Mouse (Mus musculus) lung, embryonic 15.5 days (tissue): ENCODE data around the gene Mlst8. TPM values are rescaled to one million over a fixed set of nuclear protein-coding genes. Genes with fewer than 3 reads are reported as not detected.

Source experiments
- ATAC-seq: fragments of 200-750 bp; cut with Nextera tagmentation; 2 replicates; pipeline ENCODE4 v1.8.0; 2017; ENCODE audit warnings: moderate number of reproducible peaks, borderline replicate concordance; ENCODE audit not compliant: low FRiP score, low TSS enrichment; ENCODE audit errors: extremely low read depth
- H3K27ac ChIP-seq: fragments of 300-500 bp; sonication (generic); 2 replicates; pipeline ENCODE4 v1.5.1; 2015; ENCODE audit warnings: moderate library complexity, mild to moderate bottlenecking, inconsistent platforms
- H3K27me3 ChIP-seq: fragments of 300-500 bp; sonication (generic); 2 replicates; pipeline ENCODE4 v1.6.1; 2015; ENCODE audit warnings: inconsistent platforms
- H3K36me3 ChIP-seq: fragments of 300-500 bp; sonication (generic); 2 replicates; pipeline ENCODE4 v1.6.1; 2015; ENCODE audit warnings: inconsistent platforms
- H3K4me1 ChIP-seq: fragments of 300-500 bp; sonication (generic); 2 replicates; pipeline ENCODE4 v1.6.1; 2015; ENCODE audit warnings: inconsistent platforms
- H3K4me2 ChIP-seq: fragments of 300-500 bp; sonication (generic); 2 replicates; pipeline ENCODE4 v1.6.1; 2015; ENCODE audit warnings: inconsistent platforms, mild to moderate bottlenecking, moderate library complexity
- H3K4me3 ChIP-seq: fragments of 300-500 bp; sonication (generic); 2 replicates; pipeline ENCODE4 v1.5.1; 2015; ENCODE audit warnings: mild to moderate bottlenecking, inconsistent platforms
- H3K9ac ChIP-seq: fragments of 300-500 bp; sonication (generic); 2 replicates; pipeline ENCODE4 v1.6.1; 2015; ENCODE audit warnings: inconsistent platforms
- H3K9me3 ChIP-seq: fragments of 300-500 bp; sonication (generic); 2 replicates; pipeline ENCODE4 v1.6.1; 2016; ENCODE audit warnings: inconsistent platforms
- WGBS: fragments of 180-500 bp; shearing (Covaris S2); methylation state at CpG from one replicate; pipeline ENCODE4 v1.1.7; 2015; 5-methylcytosine and 5-hydroxymethylcytosine counted together
- polyA plus RNA-seq: library from polyadenylated mRNA; unstranded; fragments of >200 nt; fragmentation: Nextera tagmentation; extraction: Ambion mirVana; gene quantifications from 2 replicates; pipeline ENCODE4 v1.2.1, GENCODE M21; 2015

Mlst8 gene
- 31.6 and 34.5 TPM in 2 replicates for polyA plus RNA-seq

- peak within 1 kb of the TSS; percentile 69 for H3K4me2 ChIP-seq
- H3K9me3 ChIP-seq = no peaks in the 10 kb centered on the region
- under 1% methylated on average over 48 of the region's 48 CpGs for WGBS
- peak within 1 kb of the TSS; percentile 96 for H3K9ac ChIP-seq
- H3K27ac ChIP-seq = peak within 1 kb of the TSS; percentile 98
- peaks cover 36% of the 10 kb centered on the region for H3K36me3 ChIP-seq
- H3K27me3 ChIP-seq = no peaks in the 10 kb centered on the region
- H3K4me3 ChIP-seq = peak within 1 kb of the TSS; percentile 93
- H3K4me1 ChIP-seq = peaks cover 17% of the 10 kb centered on the region
- ATAC-seq = peak; percentile 92
Measured at GRCm38 (mm10) chr17:24478663-24479380, at the start of gene Mlst8. Gene Mlst8, minus strand, starts transcription at chr17:24479078.

GRCm38 (mm10) chr17:24528560-24528918 is 49.7 kb upstream of the Mlst8 start:
- Histone ChIP-seq H3K4me1 (peaks cover 57% of the 10 kb centered on the region), H3K4me2 (peak overlapping the region; percentile 63), H3K9ac (peak overlapping the region; percentile 79), H3K27me3 (no peaks in the 10 kb centered on the region), H3K4me3 (peak overlapping the region; percentile 87), H3K36me3 (peaks cover 6% of the 10 kb centered on the region; the same call in 1 of the 2 replicates), H3K9me3 (no peaks in the 10 kb centered on the region), H3K27ac (peak overlapping the region; percentile 72)
- WGBS = 0% methylated on average over 8 of the region's 8 CpGs
- ATAC-seq = no peak

- ATAC-seq = peak; percentile 97
- Histone ChIP-seq H3K9me3 (no peaks in the 10 kb centered on the region), H3K9ac (peak within 1 kb of the TSS; percentile 84), H3K4me3 (peak within 1 kb of the TSS; percentile 87), H3K36me3 (peaks cover 6% of the 10 kb centered on the region; the same call in 1 of the 2 replicates), H3K4me1 (peaks cover 51% of the 10 kb centered on the region), H3K27ac (peak within 1 kb of the TSS; percentile 79), H3K4me2 (peak within 1 kb of the TSS; percentile 64), H3K27me3 (no peaks in the 10 kb centered on the region)
- WGBS = under 1% methylated on average over 40 of the region's 40 CpGs
Measured at GRCm38 (mm10) chr17:24527723-24528559, 49.1 kb upstream of the Mlst8 start, which contains the start of gene Traf7. Gene Traf7, minus strand, starts transcription at chr17:24527938.

- peak; percentile 1; the same call in 1 of the 2 replicates for ATAC-seq
- H3K9ac ChIP-seq = peak overlapping the region; percentile 84
- peak overlapping the region; percentile 64 for H3K4me2 ChIP-seq
- WGBS = 0% methylated on average over 19 of the region's 19 CpGs
- peak overlapping the region; percentile 79 for H3K27ac ChIP-seq
- H3K4me3 ChIP-seq = peak overlapping the region; percentile 87
- H3K36me3 ChIP-seq = peaks cover 6% of the 10 kb centered on the region; the same call in 1 of the 2 replicates
- H3K9me3 ChIP-seq = no peaks in the 10 kb centered on the region
- H3K27me3 ChIP-seq = no peaks in the 10 kb centered on the region
- H3K4me1 ChIP-seq = peaks cover 46% of the 10 kb centered on the region
Measured at GRCm38 (mm10) chr17:24527315-24527714, 48.4 kb upstream of the Mlst8 start.

GRCm38 (mm10) chr17:24524734-24525133 is 45.9 kb upstream of the Mlst8 start:
- H3K4me2 ChIP-seq = no peak overlapping the region
- no peaks in the 10 kb centered on the region for H3K27me3 ChIP-seq
- H3K36me3 ChIP-seq = 0 out of 2 replicates have a peak, but pooled peaks cover 4% of the 10 kb centered on the region
- H3K9ac ChIP-seq = 0 out of 2 replicates have a peak overlapping the region, but pooled peaks have one; percentile 14
- WGBS = 54% methylated on average over 2 of the region's 2 CpGs
- peaks cover 33% of the 10 kb centered on the region for H3K4me1 ChIP-seq
- no peak overlapping the region for H3K4me3 ChIP-seq
- no peak for ATAC-seq
- no peak overlapping the region for H3K27ac ChIP-seq
- no peaks in the 10 kb centered on the region for H3K9me3 ChIP-seq

GRCm38 (mm10) chr17:24520450-24520849 is 41.6 kb upstream of the Mlst8 start:
- Histone ChIP-seq H3K27me3 (no peaks in the 10 kb centered on the region), H3K9ac (no peak overlapping the region), H3K4me2 (no peak overlapping the region), H3K9me3 (no peaks in the 10 kb centered on the region), H3K4me1 (peaks cover 7% of the 10 kb centered on the region), H3K27ac (no peak overlapping the region), H3K36me3 (peaks cover 24% of the 10 kb centered on the region), H3K4me3 (no peak overlapping the region)
- no peak for ATAC-seq
- WGBS = 73% methylated on average over 4 of the region's 4 CpGs

- Histone ChIP-seq H3K9ac (peak overlapping the region; percentile 20), H3K27me3 (no peaks in the 10 kb centered on the region), H3K4me1 (no peaks in the 10 kb centered on the region), H3K27ac (peak overlapping the region; percentile 76), H3K4me2 (peak overlapping the region; percentile 45), H3K36me3 (peaks cover 59% of the 10 kb centered on the region), H3K4me3 (peak overlapping the region; percentile 22), H3K9me3 (no peaks in the 10 kb centered on the region)
- 77% methylated on average over 24 of the region's 24 CpGs for WGBS
- no peak for ATAC-seq
Measured at GRCm38 (mm10) chr17:24514270-24515257, 35.7 kb upstream of the Mlst8 start.

- H3K4me2 ChIP-seq = peak overlapping the region; percentile 45
- ATAC-seq = no peak
- WGBS = 41% methylated on average over 5 of the region's 5 CpGs
- H3K4me1 ChIP-seq = no peaks in the 10 kb centered on the region
- H3K9me3 ChIP-seq = no peaks in the 10 kb centered on the region
- no peaks in the 10 kb centered on the region for H3K27me3 ChIP-seq
- H3K27ac ChIP-seq = peak overlapping the region; percentile 76; the same call in 1 of the 2 replicates
- H3K4me3 ChIP-seq = peak overlapping the region; percentile 22
- peaks cover 66% of the 10 kb centered on the region for H3K36me3 ChIP-seq
- H3K9ac ChIP-seq = peak overlapping the region; percentile 20
Measured at GRCm38 (mm10) chr17:24513609-24514008, 34.7 kb upstream of the Mlst8 start.

GRCm38 (mm10) chr17:24507806-24508460 is 29.1 kb upstream of the Mlst8 start:
- Histone ChIP-seq H3K27ac (no peak overlapping the region), H3K27me3 (no peaks in the 10 kb centered on the region), H3K36me3 (peaks cover 43% of the 10 kb centered on the region), H3K4me2 (no peak overlapping the region), H3K4me3 (no peak overlapping the region), H3K9me3 (no peaks in the 10 kb centered on the region), H3K4me1 (peaks cover 4% of the 10 kb centered on the region; the same call in 1 of the 2 replicates), H3K9ac (no peak overlapping the region)
- 77% methylated on average over 12 of the region's 12 CpGs for WGBS
- ATAC-seq = no peak

GRCm38 (mm10) chr17:24507129-24507664 is 28.3 kb upstream of the Mlst8 start:
- Histone ChIP-seq H3K9me3 (no peaks in the 10 kb centered on the region), H3K4me1 (peaks cover 4% of the 10 kb centered on the region; the same call in 1 of the 2 replicates), H3K4me2 (no peak overlapping the region), H3K27me3 (no peaks in the 10 kb centered on the region), H3K9ac (no peak overlapping the region), H3K36me3 (peaks cover 43% of the 10 kb centered on the region), H3K4me3 (no peak overlapping the region), H3K27ac (no peak overlapping the region)
- WGBS = 47% methylated on average over 19 of the region's 19 CpGs
- 0 out of 2 replicates have a peak, but pooled peaks have one; percentile 4 for ATAC-seq
